Mouse (Mus musculus): ENCODE data around the gene Midn.

The Midn gene

GRCm38 (mm10) chr10:80171252-80171651 lies 23.2 kb downstream of the Midn start:
- DNase-seq (ENCODE audit: low spot score) = no peak

- no peak for DNase-seq (ENCODE audit: low spot score)
These were observed 23.9 kb downstream of the Midn start for GRCm38 (mm10) chr10:80171760-80172526.

DNA sequence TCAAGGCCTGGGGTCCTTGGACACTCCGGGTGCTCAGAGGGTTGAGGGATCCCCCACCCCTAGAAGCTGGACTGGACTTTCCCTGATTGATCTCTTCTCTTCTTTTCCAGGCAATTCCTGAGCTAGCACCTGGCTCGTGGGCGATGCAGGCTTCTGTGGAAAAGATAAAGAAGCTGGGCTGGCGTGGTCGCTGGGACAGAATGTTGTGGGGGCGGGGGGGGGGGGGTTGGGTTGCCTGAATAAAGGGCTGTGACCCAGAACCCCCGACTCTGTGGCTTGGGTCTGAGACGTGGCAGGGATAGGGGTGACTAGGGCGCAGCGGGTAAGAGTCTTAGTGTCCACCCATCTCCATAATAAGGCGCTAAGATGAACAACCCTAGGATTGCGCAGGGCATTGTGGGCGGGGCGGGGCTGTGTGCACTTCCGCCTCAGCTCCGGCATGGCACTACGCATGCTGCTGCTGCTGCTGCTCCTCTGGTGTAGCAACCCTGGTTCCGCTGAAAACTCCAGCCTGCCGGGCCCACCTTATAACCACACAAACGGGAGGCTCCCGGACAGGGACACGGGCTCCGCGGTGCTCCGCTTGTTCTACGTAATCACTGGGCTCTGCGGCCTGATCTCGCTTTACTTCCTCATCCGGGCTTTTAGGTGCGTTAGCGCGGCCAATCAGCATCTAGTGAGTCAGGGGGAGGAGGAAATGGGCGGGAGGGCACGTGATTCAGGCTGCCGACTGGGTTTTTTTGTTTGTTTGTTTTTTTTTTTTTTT lies 24.6 kb downstream of the Midn start, which contains the start of gene 1600002K03Rik:
Gene 1600002K03Rik (plus strand): TSS at position 418 of the 766 bp plus-strand sequence.
- peak; percentile 79 for DNase-seq (ENCODE audit: low spot score)

GRCm38 (mm10) chr10:80173358-80173757 lies 25.3 kb downstream of the Midn start:
- DNase-seq (ENCODE audit: low spot score) = no peak

DNA sequence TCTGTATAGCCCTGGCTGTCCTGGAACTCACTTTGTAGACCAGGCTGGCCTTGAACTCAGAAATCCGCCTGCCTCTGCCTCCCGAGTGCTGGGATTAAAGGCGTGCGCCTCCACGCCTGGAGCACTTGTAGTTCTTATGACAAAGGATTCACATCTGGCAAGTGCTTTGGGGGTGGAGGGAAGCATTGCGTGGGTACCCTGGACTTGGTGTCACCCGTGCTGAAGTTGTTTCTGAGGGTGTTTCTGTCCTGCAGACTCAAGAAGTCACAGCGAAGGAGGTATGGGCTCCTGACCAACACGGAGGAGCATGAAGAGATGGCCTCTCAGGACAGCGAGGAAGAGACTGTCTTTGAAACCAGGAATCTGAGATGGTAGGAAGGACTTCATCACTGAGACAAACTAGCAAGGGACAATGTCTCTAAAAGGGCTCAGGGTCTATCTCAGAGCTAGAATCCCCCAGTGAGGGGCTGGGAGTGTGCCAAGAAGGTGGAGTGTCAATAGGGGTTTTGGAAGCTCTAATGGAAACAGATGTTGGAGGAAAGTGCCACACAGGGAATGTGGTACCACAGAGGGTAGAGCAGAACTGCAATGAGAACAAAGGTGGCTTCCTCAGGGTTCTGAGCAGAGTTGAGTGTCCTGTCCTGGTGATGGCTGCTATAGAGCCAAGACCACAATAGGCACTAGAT lies 26.0 kb downstream of the Midn start:
- DNase-seq (ENCODE audit: low spot score) = no peak

GRCm38 (mm10) chr10:80174705-80175104 lies 26.6 kb downstream of the Midn start:
- DNase-seq (ENCODE audit: low spot score) = peak; percentile 79

DNA sequence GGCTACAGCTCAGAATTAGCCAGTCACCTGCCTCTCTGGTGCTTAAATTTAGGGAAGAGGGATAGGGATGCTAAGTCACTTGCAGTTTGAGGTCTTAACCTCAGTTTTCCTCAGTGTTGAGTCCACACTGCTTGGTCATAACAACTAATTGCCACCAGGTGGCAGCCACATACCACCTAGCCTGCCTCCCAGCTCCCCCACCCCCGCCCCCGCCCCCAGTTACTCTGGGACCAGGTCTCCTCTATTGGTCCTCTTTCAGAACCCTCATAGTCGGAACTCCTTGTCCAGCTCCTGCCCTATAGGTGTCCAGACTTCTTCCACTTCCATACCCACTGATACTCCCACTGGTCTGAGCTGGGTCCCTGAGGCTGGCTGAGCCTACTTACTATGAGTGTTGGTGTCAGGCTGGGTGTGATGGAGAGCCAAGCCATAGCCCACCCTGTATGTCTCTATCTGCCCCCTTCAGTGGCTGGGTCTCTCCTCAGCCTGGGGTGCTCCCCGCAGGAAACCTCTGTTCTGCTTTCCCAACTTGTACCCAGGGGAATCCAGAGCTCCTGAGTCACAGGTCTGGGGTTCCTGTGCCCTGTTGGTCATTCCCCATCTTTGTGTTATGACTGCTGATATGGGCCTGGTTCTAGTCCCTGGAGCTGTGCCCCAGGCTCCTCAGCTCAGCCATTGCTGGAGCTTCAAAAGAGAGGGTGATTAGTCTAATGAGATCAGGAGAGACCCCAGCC lies 27.6 kb downstream of the Midn start:
- peak; percentile 81 for DNase-seq (ENCODE audit: low spot score)

GRCm38 (mm10) chr10:80176270-80176834 lies 28.3 kb downstream of the Midn start:
- no peak for DNase-seq (ENCODE audit: low spot score)

DNA sequence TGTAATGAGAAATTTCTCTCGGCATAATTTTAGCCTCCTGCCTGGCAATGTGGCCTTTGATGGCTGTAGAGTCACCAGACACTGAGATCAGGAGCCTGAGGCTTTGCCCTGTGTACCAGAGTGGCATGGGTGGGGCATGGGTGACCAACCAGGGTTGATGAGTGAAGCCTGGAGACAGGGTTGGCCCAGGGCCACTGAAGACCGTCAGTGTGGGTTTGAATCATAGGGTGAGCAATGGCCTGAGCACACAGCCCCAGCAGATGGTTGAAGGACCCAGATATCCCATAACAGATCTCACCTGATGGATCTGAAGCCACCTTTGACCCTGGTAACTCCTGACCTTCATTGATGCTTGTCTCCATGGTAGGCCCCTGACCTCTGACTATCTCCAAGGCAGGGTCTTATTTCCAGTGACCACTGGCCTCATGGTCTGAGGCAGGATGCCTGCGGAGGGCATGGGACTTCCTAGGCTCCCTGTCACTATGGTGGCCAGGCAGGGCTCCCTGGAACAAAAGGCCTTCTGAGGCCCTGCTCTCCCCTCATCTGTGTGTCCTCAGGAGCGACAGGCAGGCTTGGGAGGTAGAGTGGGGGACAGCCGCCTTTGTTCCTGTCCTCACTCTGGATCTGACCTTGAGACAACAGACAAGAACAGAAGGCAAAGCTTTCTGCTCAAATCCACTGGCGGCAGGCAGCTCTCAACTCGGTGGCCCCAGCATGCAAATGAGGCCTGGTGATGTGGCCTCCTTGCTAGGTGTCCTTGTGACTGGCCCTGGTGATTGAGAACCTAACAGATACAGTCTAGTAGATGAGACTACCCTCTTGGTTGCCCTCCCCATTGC lies 29.6 kb downstream of the Midn start:
- no peak for DNase-seq (ENCODE audit: low spot score)

DNA sequence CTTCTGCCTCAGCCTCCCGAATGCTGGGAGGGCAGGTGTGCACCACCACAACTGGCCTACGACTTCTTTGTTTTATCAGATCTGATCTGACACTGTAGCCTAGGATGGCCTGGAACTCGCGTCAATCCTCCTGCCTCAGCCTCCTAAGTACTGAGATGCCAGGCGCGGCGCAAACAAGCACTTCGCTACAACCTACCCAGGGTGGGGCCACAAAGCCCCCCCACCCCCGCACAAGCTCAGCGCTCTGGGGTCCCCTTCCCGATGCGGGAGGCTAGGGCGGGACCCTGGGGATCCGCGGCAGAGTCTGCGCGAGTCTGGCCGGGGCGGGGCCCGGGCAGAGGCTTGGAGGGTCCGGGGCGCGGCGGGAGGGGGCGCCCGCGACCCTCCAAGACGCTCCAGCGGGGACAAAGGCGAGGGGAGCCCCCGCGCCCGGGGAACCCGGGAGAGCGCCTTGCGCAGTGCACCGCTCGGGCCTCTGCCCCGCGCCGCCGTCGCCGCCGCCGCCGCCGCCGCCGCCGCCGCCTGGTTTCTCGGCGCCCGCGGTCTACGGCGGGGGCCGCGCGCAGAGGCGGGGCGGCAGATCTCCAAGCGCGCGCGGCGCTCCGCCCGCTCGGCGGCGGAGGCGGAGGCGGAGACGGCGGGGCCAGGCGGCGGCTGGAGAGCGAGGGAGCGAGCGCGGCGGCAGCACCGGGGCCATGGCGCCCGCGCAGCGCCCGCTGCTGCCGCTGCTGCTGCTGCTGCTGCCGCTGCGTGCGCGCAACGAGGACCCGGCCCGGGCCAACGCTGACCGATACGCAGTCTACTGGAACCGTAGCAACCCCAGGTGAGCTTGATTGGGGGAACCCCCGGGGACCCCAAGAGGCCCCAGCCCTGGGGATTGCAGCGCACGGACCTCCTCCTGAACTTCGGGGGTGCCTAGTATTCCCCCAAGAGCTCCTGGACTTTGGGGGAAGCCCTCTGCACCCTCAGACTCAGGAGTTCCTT lies 31.3 kb downstream of the Midn start, which contains the start of gene Efna2:
Gene Efna2 (plus strand): TSS at position 415 of the 984 bp plus-strand sequence.
- peak; percentile 74 for DNase-seq (ENCODE audit: low spot score)

DNA sequence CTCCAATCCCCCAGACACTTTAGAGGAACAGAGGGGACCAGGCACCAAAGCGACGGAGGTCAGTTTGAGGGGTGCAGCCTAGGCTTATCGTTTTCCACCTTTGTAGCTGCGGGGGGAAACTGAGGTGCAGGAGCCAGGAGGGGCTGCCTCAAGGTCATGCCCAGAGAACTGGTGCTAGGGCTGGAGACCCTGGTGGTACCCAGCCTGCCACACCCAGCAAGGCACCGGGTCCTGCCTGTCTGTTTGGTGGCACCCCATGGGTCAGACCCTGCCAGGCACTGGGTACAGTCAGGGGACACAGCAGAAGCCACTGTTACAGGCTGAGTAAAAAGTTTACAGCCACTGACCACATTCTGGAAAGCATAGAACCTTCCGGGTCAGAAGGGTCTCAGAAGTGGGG lies 32.2 kb downstream of the Midn start:
- DNase-seq (ENCODE audit: low spot score) = no peak

DNA sequence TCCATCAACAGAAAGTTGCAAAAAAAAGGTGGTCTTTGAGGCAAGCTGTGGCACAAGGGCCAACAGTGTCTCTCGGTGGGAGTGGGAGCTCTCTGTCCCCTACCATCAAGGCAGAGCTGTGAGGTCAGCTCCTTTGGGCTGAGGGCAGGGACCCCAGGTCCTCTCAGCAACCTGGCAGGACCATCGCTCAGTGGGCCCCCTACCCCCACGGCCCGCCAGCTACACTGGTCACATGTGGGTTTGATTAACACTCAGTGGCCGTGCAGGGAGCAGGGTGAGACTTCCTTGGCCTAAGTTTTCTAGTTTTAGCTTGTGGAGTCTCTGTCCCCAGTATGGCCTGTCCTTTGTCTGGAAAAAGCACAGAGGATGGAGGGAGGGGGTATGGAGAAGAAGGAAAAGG lies 32.8 kb downstream of the Midn start:
- no peak for DNase-seq (ENCODE audit: low spot score)

- no peak for DNase-seq (ENCODE audit: low spot score)
These were observed 34.5 kb downstream of the Midn start for GRCm38 (mm10) chr10:80182547-80182946.

- DNase-seq (ENCODE audit: low spot score) = no peak
These were observed 38.6 kb downstream of the Midn start for GRCm38 (mm10) chr10:80186649-80187048.

GRCm38 (mm10) chr10:80187739-80188138 lies 39.7 kb downstream of the Midn start:
- DNase-seq (ENCODE audit: low spot score) = no peak

DNA sequence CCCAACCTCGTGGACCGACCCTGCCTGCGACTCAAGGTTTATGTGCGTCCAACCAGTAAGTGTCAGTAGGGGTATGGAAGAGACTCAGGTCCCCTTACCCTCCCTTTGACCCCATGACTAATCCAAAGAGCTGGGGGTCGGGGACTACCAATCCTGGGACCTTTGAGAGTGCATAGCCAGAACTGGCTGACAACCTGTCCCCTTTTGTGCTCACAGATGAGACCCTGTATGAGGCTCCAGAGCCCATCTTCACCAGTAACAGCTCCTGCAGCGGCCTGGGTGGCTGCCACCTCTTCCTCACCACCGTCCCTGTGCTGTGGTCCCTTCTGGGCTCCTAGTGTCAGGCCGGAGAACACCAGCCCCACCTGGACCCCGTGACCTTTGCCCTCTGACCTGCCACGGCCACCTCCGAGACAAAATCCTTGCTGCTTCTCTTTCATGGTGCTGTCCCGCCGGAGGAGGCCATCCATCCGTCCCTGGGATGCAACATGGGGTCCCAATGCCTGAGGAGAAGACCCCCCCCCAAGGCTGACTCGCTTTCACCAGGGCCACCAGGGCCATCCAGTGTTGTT lies 40.5 kb downstream of the Midn start:
- no peak for DNase-seq (ENCODE audit: low spot score)

DNA sequence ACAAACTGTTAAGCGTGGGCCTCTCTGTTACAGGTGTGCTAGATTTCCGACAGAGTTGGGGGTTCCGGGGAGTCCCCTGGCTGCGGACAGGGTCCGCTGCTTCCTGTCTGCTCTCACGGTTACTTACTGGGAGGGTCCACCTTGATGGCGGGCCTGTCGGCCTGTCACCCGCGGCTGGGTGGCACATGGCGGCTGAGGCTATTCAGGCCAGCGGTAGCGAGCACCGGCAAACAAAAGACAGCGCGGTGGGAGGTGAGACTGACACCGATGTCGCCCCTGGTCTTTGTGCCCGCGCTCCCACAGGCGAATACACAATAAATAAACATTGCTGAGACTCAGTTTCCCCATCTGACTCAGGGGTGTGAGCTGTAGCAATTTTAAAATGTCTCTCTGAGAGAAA lies 41.9 kb downstream of the Midn start:
- peak; percentile 66 for DNase-seq (ENCODE audit: low spot score)

DNA sequence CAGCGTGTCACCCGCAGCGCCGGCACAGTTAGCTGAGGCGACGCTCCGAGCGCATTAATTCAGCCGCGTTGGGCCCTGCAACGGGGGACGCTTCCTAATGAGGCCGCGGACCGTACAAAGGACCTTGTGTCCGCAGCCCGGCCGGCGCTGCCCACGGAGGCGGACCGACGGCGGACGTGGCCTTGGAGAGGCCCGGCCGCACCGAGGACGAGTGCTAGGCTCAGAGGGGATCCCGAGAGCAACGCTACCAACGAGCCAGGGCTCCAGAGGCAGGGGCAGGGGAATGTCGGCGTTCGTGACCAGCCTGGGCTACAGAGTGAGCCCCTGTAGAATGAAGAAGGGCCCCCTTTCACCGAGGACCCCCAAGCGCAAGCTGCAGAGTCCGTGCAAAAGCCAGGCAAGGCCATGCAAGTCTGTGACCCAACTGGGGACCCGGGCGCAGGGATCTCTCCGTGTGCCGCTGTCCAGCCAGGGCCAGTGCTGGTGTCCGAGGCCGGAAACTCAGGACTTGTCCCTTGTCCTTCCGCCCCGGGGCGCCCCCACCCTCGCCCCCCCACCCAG lies 42.5 kb downstream of the Midn start:
- peak; percentile 75 for DNase-seq (ENCODE audit: low spot score)

DNA sequence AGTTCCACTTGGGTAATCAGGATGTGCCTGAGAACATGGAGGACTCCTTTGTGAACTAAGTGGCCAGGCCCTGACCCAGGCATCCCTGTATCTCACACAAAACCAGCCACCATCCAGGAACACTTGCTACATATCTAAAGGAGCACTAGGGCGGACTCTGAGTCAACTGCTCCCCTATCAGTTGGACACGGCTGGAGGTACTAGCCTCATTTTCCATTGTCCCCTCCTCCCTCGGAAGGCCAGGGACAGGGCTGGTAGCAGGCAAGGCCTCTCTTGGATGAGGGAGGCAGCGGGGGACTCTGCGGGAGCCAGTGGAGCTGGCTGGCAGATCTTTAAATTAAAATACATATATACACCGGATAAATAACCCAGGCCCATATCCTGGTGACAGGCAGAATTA lies 45.9 kb downstream of the Midn start:
- DNase-seq (ENCODE audit: low spot score) = no peak

All from retina, embryonic 14.5 days (tissue).